Mouse (Mus musculus) colon, adult 2 months (tissue): ENCODE data around the gene Trim54. TPM values are rescaled to one million over a fixed set of nuclear protein-coding genes. Genes with fewer than 3 reads are reported as not detected.

Experiments
- polyA plus RNA-seq: library from polyadenylated mRNA; depleted of rRNA; stranded (reverse); fragments of >200 nt; gene quantifications from 2 replicates; pipeline ENCODE4 v1.2.3, GENCODE M21; 2012; rRNA removed

Gene Trim54
- polyA plus RNA-seq: not detected in 2 replicates

DNA sequence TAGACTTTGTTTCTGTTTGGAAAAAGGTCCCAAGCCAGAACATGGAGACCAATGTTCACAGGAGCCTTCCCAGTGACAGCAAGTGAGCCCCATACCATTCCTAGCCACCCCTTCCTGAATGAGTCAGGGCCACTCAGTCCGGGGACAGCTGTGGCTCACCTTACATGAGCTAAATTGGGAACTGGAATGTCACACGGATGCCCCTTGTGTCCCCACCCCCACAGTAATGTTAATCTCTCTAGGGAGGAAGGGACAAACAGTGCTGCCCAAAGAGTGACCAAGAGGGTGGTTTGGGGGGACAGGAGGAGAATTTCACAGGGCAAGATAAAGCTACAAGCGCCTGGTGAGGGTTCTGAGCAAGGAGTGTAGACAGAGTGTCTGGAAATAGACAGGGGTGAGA, at the start of gene Trim54:
TSS of gene Trim54 (plus strand) at position 359 of the 400 bp plus-strand sequence.

DNA sequence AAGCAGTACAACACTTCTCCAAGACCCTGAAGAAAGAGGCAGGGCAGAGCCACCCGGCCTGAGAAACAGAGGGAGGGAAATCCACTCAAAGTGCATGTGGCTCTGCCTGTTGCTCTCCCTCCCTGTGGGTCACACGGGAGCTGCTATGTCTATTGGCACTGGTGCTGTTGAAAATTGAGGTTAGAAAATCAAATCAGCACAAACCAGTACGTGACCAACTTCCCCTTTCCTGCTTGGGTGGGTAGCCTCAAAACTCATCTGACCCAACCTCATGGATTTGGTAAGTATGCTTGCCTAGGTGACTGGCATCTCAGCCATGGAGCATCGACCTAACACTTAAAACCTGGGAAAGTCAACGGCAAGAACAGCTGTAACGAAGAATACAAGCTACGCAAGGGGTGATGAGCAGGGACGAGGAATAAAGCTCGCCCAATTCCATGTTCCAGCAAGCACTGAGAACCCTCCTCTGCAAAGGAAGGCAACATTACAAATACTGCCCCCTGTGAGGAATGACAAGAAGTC, 10.6 kb upstream of the Trim54 start, which contains the start of gene Dnajc5g:
TSS of gene Dnajc5g (plus strand) at position 472 of the 522 bp plus-strand sequence.

DNA sequence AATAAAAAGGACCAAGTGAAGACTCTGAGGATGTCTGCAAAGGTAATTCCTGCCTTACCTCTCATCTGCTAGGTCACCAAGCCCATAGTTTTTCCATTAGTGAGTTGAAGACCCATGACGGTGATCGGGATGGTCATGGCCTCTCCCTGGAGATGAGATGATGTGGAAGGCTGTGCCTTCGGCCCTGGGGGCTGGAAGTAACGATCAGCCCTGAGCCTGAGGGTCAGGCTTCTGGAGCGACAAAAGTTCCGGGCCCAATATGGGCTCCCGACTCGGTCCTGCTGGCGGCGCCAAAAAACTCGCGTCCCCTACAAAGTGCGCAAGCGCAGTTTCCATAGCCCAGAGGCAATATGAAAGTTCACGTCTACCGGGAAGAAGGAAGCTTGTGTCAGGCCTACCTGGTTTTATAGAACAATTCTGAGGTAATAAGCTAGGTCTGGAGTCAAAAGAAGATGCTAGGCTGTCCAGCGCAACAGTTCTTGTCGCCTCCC, 8.5 kb upstream of the Trim54 start, which contains the start of gene Slc30a3:
TSS of gene Slc30a3 (minus strand) at position 238 of the 491 bp plus-strand sequence.

DNA sequence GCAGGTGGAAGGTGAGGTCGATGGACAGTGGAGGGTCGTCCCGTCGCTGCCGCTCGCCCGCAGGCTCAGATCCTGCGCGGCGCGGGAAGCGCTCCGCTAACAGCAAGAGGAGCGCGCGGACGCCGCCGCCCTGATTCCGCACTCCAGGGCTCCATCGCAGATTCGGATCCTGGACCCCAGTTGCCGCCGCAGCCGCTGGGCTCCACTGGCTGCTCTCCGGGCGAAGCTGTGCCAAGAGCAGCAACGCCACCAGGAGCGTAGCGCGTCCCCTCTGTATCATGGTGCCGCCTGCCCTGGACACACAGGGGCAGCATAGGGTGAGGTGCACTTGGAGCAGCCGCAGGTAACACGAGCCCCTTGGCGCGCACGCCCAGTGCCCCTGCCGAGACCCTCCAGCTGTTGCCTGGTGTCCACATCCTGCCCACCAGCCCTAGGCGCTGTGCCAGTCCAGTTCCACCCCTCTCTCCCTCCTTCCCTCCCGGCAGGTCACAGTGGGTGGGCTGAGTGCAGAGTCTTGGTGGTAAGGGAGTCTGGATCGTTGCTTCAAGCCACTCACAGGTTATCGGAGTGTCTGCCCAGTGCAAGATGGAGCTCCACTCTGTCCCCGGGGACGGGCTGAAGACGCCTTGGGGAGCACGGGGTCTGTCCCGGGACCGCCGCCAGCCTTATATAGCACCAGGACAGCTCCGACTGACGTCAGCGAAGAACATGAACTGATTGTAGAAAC, 21.9 kb downstream of the Trim54 start, which contains the start of gene Ucn:
TSS of gene Ucn (minus strand) at position 589 of the 727 bp plus-strand sequence.

DNA sequence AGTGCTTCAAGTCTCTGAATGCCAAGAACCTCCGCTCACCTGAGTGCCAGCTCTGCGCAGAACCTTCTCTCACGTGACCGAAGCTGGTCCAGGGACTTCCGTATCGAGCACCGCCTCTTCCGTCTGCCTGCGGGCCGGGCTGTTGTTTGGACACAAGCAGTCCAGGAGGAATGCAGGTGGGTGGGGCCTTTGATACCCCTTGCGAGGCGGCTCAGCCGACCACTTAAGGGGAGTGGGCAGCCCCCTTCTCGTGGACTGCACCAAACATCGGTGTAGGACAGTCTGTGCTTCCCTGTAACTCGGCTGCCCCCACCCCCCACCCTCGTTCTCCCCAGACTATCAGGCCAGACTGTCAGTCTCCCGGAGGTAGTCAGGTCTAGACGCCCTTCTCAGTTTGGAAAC, 37.6 kb downstream of the Trim54 start, which contains the start of gene Mpv17:
TSS of gene Mpv17 (minus strand) at position 100 of the 402 bp plus-strand sequence.

DNA sequence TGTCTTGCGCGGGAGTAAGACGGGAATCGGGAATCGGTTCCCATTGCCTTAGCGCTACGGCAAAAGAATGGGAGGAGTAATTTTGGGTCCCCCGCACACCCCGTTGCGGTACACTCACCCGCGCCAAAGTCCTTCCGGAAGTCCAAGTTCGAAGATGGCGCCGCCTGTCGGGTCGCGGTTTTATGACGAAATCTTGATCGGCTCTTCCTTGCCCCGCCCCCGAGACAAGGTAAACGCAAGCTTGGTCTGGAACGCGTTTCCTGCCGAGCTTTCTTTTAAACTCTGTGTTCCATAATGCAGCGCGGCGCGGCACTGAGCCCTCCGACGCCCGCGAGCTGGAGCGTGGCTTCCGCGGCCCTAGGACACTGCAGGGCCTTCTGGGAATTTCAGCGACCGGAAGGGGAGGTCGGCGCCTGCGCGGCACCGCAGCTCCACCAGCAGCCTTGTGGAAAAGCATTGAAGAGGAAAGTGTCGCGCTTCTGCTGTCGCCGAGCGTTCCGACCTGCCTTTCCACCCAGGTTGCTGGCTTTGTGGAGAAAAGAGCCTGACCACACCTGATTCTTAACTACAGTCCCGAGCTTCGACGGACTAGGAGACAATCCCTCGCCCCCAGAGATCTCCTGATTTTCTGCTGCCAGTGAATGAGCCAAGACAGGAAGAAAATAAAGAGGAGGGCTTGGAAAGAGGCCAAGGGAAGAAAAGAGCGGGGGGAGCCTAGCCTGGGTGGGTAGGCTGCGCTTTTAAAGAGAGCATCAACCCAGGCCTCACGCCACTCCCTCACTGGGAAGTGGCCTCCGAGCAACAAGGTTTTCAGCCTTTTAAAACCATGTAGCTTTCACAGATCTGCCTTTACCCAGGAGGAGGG, 63.5 kb downstream of the Trim54 start, which contains the start of the genes Gm29609 and Gtf3c2:
TSS of gene Gm29609 (minus strand) at position 146 of the 865 bp plus-strand sequence.
TSS of gene Gtf3c2 (minus strand) at position 379 of the 865 bp plus-strand sequence.

Other genes with a start within 250 kb of the Trim54 start
- gene Tmem214, start 248.7 kb upstream of the Trim54 start, polyA plus RNA-seq: 111 and 117 TPM in 2 replicates
- gene Agbl5, start 228.0 kb upstream of the Trim54 start, polyA plus RNA-seq: 15.6 and 21.2 TPM in 2 replicates
- 203 and 255 TPM in 2 replicates for gene Ost4, start 208.9 kb upstream of the Trim54 start, polyA plus RNA-seq
- gene Emilin1, start 203.3 kb upstream of the Trim54 start, polyA plus RNA-seq: 120 and 121 TPM in 2 replicates
- 27.6 and 35.0 TPM in 2 replicates for gene Khk, start 195.3 kb upstream of the Trim54 start, polyA plus RNA-seq
- 203 and 259 TPM in 2 replicates for gene Cgref1, start 171.1 kb upstream of the Trim54 start, polyA plus RNA-seq
- 308 and 381 TPM in 2 replicates for gene Preb, start 156.4 kb upstream of the Trim54 start, polyA plus RNA-seq
- 0.69 and 0.76 TPM in 2 replicates for gene Tcf23, start 148.1 kb upstream of the Trim54 start, polyA plus RNA-seq
- 83.4 and 88.1 TPM in 2 replicates for gene Atraid, start 68.4 kb upstream of the Trim54 start, polyA plus RNA-seq
- gene Slc5a6, start 67.8 kb upstream of the Trim54 start, polyA plus RNA-seq: 52.7 and 90.2 TPM in 2 replicates
- 33.5 and 40.2 TPM in 2 replicates for gene Cad, start 61.9 kb upstream of the Trim54 start, polyA plus RNA-seq
- gene Dnajc5g, start 10.4 kb upstream of the Trim54 start, polyA plus RNA-seq: not detected in 2 replicates
- 0.05 and 0.23 TPM in 2 replicates for gene Slc30a3, start 8.5 kb upstream of the Trim54 start, polyA plus RNA-seq
- not detected in 2 replicates for gene Ucn, start 22.1 kb downstream of the Trim54 start, polyA plus RNA-seq
- gene Mpv17, start 37.5 kb downstream of the Trim54 start, polyA plus RNA-seq: 46.0 and 55.3 TPM in 2 replicates
- 2.2 and 3.9 TPM in 2 replicates for gene Gm29609, start 63.2 kb downstream of the Trim54 start, polyA plus RNA-seq
- 32.1 and 36.4 TPM in 2 replicates for gene Gtf3c2, start 63.4 kb downstream of the Trim54 start, polyA plus RNA-seq
- gene Snx17, start 76.5 kb downstream of the Trim54 start, polyA plus RNA-seq: 75.8 and 85.0 TPM in 2 replicates
- 36.2 and 39.3 TPM in 2 replicates for gene Eif2b4, start 76.7 kb downstream of the Trim54 start, polyA plus RNA-seq
- gene Zfp513, start 85.6 kb downstream of the Trim54 start, polyA plus RNA-seq: 72.4 and 72.5 TPM in 2 replicates
- gene Ppm1g, start 104.0 kb downstream of the Trim54 start, polyA plus RNA-seq: 74.5 and 100 TPM in 2 replicates
- gene Nrbp1, start 124.2 kb downstream of the Trim54 start, polyA plus RNA-seq: 125 and 189 TPM in 2 replicates
- 0.35 TPM in 2 replicates for gene Gm9970, start 124.5 kb downstream of the Trim54 start, polyA plus RNA-seq
- gene Krtcap3, start 135.0 kb downstream of the Trim54 start, polyA plus RNA-seq: 336 and 464 TPM in 2 replicates
- 24.2 and 26.7 TPM in 2 replicates for gene Ift172, start 174.4 kb downstream of the Trim54 start, polyA plus RNA-seq
- gene Fndc4, start 179.4 kb downstream of the Trim54 start, polyA plus RNA-seq: 6.8 and 8.5 TPM in 2 replicates
- not detected in 2 replicates for gene Gckr, start 180.7 kb downstream of the Trim54 start, polyA plus RNA-seq